Mouse (Mus musculus) forebrain, embryonic 16.5 days (tissue): ENCODE measurements around the gene Bcl2. TPM values are rescaled to one million over a fixed set of nuclear protein-coding genes. Genes with fewer than 3 reads are reported as not detected.

Experiments
- ATAC-seq: fragments of 200-750 bp; cut with Nextera tagmentation; 2 replicates; pipeline ENCODE4 v1.8.0; 2017; ENCODE audit warnings: mild to moderate bottlenecking, moderate library complexity
- H3K27ac ChIP-seq: fragments of 300-500 bp; sonication (generic); 2 replicates; pipeline ENCODE4 v1.5.1; 2014; ENCODE audit warnings: low read length, control low read depth
- H3K27me3 ChIP-seq: fragments of 300-500 bp; sonication (generic); replicated peaks from 2 replicates; pipeline ENCODE4 v1.6.1; 2014; ENCODE audit warnings: low read length; ENCODE audit not compliant: control insufficient read depth, insufficient read depth
- H3K36me3 ChIP-seq: fragments of 300-500 bp; sonication (generic); 2 replicates; pipeline ENCODE4 v1.6.1; 2014; ENCODE audit not compliant: control insufficient read depth, insufficient read depth
- H3K4me1 ChIP-seq: fragments of 300-500 bp; sonication (generic); replicated peaks from 2 replicates; pipeline ENCODE4 v1.6.1; 2014; ENCODE audit warnings: low read length; ENCODE audit not compliant: control insufficient read depth, insufficient read depth
- H3K4me2 ChIP-seq: fragments of 300-500 bp; sonication (generic); 2 replicates; pipeline ENCODE4 v1.6.1; 2014; ENCODE audit warnings: mild to moderate bottlenecking, low read length, control low read depth
- H3K4me3 ChIP-seq: fragments of 300-500 bp; sonication (generic); replicated peaks from 2 replicates; pipeline ENCODE4 v1.5.1; 2014; ENCODE audit warnings: mild to moderate bottlenecking, low read length, control low read depth
- H3K9ac ChIP-seq: fragments of 300-500 bp; sonication (generic); replicated peaks from 2 replicates; pipeline ENCODE4 v1.6.1; 2014; ENCODE audit warnings: low read depth, low read length, control low read depth
- H3K9me3 ChIP-seq: fragments of 300-500 bp; sonication (generic); 2 replicates; pipeline ENCODE4 v1.6.1; 2016; ENCODE audit warnings: low read length; ENCODE audit not compliant: control insufficient read depth
- WGBS: fragments of 180-500 bp; shearing (Covaris S2); extraction: QIAGEN DNeasy Blood & Tissue Kit; methylation state at CpG from one replicate; pipeline ENCODE4 v1.1.7; 2014; 5-methylcytosine and 5-hydroxymethylcytosine counted together
- polyA plus RNA-seq: library from polyadenylated mRNA; unstranded; fragments of >200 nt; fragmentation: Nextera tagmentation; extraction: Ambion mirVana; gene quantifications from 2 replicates; pipeline ENCODE4 v1.2.1, GENCODE M21; 2015

The Bcl2 gene
- polyA plus RNA-seq, 1 experiment from 2014 or later = 13.7 TPM

DNA sequence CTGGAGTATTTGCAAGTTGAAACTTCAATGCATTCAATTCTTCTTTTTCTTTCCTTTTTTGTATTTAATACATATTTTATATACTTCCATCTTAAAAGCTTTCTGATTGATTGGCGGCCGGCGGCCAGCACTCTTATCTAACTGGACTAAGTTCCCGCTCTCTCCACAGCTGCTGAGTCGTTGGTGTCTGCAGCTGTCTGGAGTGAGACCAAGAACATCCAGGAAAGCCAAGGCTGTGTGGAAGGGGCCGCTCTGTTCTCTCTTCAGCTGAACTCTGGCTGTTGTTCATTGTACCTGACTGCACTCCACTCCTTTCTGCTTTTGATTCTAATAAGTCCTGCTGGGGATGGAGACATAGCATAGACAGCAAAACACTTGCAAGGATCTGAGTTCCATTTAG is 190.3 kb downstream of the Bcl2 start:
- Histone ChIP-seq H3K27ac (no peak overlapping the region), H3K9me3 (no peaks in the 10 kb centered on the region), H3K4me3 (no peak overlapping the region), H3K4me2 (no peak overlapping the region), H3K9ac (no peak overlapping the region), H3K36me3 (no peaks in the 10 kb centered on the region), H3K4me1 (no peaks in the 10 kb centered on the region), H3K27me3 (no peaks in the 10 kb centered on the region)
- ATAC-seq = no peak
- 79% methylated on average over 6 of the region's 6 CpGs for WGBS

DNA sequence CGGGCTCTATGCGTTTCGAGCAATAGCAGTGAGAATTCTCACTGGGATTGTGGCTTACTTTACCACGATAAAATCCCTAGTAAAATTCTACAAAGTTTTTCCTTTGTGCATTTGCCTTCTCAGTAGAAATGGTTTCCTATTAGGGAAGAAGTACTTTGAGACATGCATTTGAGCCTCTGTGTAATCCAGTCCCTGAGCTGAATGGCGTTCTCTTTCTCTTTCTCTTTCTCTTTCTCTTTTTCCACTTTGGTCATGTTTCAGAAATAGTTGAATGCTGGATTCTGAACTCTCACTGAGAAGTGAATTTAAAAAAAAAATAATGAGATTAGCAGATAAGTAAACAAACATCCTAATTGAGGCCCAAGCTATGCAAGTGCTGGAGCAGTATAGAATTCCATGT is 191.1 kb downstream of the Bcl2 start:
- Histone ChIP-seq H3K4me2 (no peak overlapping the region), H3K27me3 (no peaks in the 10 kb centered on the region), H3K27ac (no peak overlapping the region), H3K4me3 (no peak overlapping the region), H3K36me3 (no peaks in the 10 kb centered on the region), H3K9ac (no peak overlapping the region), H3K9me3 (no peaks in the 10 kb centered on the region), H3K4me1 (no peaks in the 10 kb centered on the region)
- 70% methylated on average over 5 of the region's 5 CpGs for WGBS
- no peak for ATAC-seq

DNA sequence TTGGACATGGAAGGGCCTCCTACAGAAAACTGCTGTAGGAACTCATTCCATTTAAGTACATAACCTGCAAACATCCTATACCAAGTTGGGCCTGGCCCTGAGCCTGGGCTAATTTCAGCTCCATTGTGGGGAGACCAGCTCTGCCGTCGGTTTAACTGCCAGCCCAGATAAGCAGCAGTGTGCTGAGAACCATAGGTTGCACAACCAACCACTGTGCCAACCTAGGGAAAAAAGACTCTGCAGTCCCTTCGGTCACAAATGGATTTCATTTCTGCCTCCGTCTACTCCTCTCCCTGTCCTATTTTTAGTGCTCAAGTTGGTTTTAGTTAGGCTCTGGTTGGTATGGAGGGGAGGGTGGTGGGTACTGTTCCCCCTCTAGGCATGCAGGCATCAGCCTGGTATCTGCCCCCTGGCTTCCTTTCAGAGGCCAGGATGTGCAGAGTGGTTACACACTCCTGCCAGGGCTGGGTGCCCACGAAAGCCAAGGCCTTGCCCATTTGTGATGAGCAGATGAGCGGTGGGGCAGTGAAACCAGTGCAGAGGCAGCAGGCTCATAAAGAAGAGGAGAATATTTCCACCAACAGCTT is 196.4 kb downstream of the Bcl2 start:
- Histone ChIP-seq H3K4me2 (no peak overlapping the region), H3K9me3 (no peaks in the 10 kb centered on the region), H3K36me3 (no peaks in the 10 kb centered on the region), H3K27ac (no peak overlapping the region), H3K27me3 (no peaks in the 10 kb centered on the region), H3K4me3 (no peak overlapping the region), H3K9ac (no peak overlapping the region), H3K4me1 (no peaks in the 10 kb centered on the region; the same call in 1 of the 2 replicates)
- ATAC-seq = no peak
- 87% methylated on average over 6 of the region's 6 CpGs for WGBS

DNA sequence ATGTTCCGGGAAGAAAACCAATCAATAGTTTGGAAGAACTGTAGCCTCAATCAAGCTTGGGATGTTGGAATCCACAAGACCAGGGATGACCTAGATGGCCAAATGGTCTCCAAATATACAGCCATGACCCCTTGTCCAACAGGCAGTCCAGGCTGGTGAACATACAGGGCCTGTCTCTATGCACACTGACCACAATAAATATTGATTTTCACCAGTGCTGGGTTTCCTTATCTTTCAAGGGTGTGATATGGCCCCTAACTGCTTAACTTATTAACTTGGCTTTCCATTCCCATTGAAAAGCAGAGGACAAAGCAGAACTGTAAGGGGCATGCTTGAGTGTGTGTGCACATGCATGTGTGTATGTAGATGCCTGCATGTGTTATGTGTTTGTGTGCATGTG is 197.0 kb downstream of the Bcl2 start:
- no peak for ATAC-seq
- Histone ChIP-seq H3K27me3 (no peaks in the 10 kb centered on the region), H3K4me2 (no peak overlapping the region), H3K4me1 (no peaks in the 10 kb centered on the region; the same call in 1 of the 2 replicates), H3K27ac (no peak overlapping the region), H3K36me3 (no peaks in the 10 kb centered on the region), H3K9ac (no peak overlapping the region), H3K9me3 (no peaks in the 10 kb centered on the region), H3K4me3 (no peak overlapping the region)
- 87% methylated on average over 1 of the region's 1 CpGs for WGBS

DNA sequence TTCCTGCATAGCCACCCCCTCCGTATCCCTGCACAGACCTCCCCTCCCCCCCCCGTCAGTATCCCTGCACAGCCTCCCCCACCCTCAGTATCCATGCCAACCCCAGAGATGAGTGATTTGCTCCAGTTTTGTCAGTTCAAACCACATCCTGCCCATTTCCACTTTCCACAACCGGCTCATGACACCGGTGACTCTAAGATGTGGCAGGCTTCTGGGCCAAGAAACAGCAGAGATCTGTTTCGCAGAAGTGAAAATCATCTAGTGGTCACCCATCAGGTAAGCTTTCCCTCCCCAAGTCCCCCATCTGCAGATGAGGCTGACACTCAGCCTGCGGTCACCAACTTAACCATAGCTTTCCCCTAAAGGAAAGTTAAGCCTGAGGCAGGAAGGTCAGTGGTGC is 198.5 kb downstream of the Bcl2 start:
- Histone ChIP-seq H3K4me1 (no peaks in the 10 kb centered on the region; the same call in 1 of the 2 replicates), H3K36me3 (no peaks in the 10 kb centered on the region), H3K9me3 (no peaks in the 10 kb centered on the region), H3K27me3 (no peaks in the 10 kb centered on the region), H3K27ac (no peak overlapping the region), H3K4me2 (no peak overlapping the region), H3K9ac (no peak overlapping the region), H3K4me3 (no peak overlapping the region)
- WGBS = 88% methylated on average over 6 of the region's 6 CpGs
- no peak for ATAC-seq

DNA sequence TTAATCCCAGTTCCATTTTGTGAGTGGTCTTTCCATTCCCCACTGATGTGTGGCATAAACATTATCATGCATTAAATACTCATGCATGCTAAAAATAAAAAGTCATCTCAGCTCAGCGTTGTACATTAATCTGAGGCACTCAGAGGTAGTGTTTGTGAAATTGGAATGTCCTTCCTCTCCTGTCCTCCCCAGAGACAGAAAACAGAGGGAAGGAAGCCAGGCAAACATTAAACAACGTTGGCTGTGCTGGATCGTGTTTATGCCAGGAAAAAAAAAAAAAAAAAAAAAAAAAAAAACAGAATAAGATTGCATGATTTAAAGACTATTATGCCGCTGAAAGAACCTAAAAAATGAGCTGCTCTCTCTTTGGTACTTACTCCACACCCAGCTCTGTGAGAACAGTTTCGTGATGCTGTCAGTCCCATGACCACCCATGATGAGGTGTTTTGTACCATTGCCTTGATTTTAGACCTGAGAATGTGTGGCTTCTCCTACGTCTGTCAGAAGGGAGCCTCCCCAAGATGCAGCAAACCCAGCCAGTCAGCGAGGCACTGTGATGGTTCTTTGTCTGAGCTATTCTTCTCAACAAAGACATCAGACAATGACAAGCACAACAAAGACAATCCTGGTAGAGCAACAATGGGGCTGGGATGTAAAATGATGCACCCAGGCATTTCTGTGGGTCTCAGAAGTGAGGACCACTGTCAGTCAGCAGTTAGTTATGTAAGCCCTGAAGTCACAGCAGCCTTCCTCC is 200.0 kb downstream of the Bcl2 start:
- no peak overlapping the region for H3K9ac ChIP-seq
- H3K4me3 ChIP-seq = no peak overlapping the region
- no peaks in the 10 kb centered on the region for H3K9me3 ChIP-seq
- H3K36me3 ChIP-seq = no peaks in the 10 kb centered on the region
- H3K4me2 ChIP-seq = no peak overlapping the region
- peak; percentile 53 for ATAC-seq
- no peak overlapping the region for H3K27ac ChIP-seq
- WGBS = 27% methylated on average over 7 of the region's 7 CpGs
- H3K27me3 ChIP-seq = no peaks in the 10 kb centered on the region
- H3K4me1 ChIP-seq = no peaks in the 10 kb centered on the region; the same call in 1 of the 2 replicates

DNA sequence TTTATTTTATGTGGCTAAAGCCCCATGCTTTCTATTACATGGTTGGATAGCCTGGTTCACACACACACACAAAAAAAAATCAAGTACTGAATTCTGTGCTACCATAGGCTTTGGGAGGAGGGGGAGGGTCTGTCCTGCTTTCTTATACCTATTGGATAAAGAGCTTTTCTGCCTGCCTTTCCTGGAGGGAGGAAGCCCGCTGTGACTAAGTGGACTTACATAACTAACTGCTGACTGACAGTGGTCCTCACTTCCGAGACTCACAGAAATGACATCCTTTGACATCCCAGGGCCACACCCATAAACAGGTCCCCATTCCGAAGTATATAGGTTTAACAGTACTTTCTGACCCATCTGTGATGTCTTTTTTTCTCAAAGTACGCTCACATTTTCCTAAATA is 200.6 kb downstream of the Bcl2 start:
- Histone ChIP-seq H3K27me3 (no peaks in the 10 kb centered on the region), H3K36me3 (no peaks in the 10 kb centered on the region), H3K27ac (no peak overlapping the region), H3K4me1 (no peaks in the 10 kb centered on the region; the same call in 1 of the 2 replicates), H3K9me3 (no peaks in the 10 kb centered on the region), H3K4me2 (no peak overlapping the region), H3K9ac (no peak overlapping the region), H3K4me3 (no peak overlapping the region)
- ATAC-seq = no peak
- WGBS = 58% methylated on average over 4 of the region's 4 CpGs

DNA sequence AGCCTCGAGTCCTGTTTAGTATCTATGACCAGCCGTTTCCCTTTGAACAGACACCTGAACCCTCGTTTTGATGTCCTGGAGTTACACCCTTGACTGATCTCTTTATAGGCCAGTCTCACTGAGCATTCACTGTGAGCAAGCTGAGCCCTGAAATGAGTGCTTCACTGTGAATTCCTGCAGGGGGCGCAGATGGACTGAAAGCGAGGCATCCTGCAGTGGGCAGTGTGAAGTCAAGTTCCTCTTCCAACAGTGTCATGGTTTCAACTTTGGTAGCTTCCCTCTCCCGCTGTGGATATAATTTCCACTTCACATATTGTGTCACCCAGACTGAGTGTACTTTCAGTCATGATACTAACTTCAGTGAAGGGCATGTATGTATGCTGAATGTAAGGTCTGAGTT is 202.5 kb downstream of the Bcl2 start:
- Histone ChIP-seq H3K4me1 (no peaks in the 10 kb centered on the region; the same call in 1 of the 2 replicates), H3K9me3 (no peaks in the 10 kb centered on the region), H3K4me3 (no peak overlapping the region), H3K36me3 (no peaks in the 10 kb centered on the region), H3K9ac (no peak overlapping the region), H3K27ac (no peak overlapping the region), H3K4me2 (no peak overlapping the region), H3K27me3 (no peaks in the 10 kb centered on the region)
- ATAC-seq = peak; percentile 57; the same call in 1 of the 2 replicates
- WGBS = 20% methylated on average over 6 of the region's 6 CpGs

DNA sequence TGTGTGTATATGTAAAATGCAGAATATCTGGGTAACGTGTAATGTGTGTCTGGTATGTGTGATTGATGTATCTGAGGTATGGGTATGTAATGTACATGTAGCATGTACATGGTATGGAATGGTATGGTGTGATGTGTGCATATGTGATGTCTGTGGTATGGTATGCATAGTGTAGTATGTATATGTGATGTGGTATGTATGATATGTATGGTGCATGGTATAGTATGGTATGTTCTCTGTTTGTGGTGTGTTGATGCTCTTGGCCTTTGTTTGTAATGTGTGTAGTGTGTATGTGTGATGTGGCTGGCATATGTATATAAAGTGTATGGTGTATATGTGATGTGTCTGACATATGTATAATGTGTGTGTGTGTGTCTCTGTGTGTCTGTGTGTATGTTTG is 206.5 kb downstream of the Bcl2 start:
- Histone ChIP-seq H3K9ac (no peak overlapping the region), H3K27me3 (no peaks in the 10 kb centered on the region), H3K4me1 (no peaks in the 10 kb centered on the region), H3K4me3 (no peak overlapping the region), H3K27ac (no peak overlapping the region), H3K9me3 (no peaks in the 10 kb centered on the region), H3K36me3 (no peaks in the 10 kb centered on the region), H3K4me2 (no peak overlapping the region)
- ATAC-seq = no peak
- 92% methylated on average over 1 of the region's 1 CpGs for WGBS
